Mouse (Mus musculus) embryonic stem cell, embryonic (primary cell): ENCODE measurements around the gene Pacsin2.

Experiments used
- CTCF ChIA-PET, 4 experiments: fragments of 300-600 bp in 2 of 4; fragments of 350-600 bp in 2 of 4; sonication (Branson Sonifier 250); formaldehyde crosslinking; loops; one replicate each; lab custom pipeline; 2022; ENCODE audit warnings: inconsistent platforms in 2 of 4; lab: Charles Lee
- POLR2A ChIA-PET, 4 experiments: fragments of 300-600 bp in 2 of 4; fragments of 350-600 bp in 2 of 4; sonication (Branson Sonifier 250); formaldehyde crosslinking; loops; one replicate each; lab custom pipeline; 2022; ENCODE audit warnings: antibody characterized with exemption in 4 of 4, inconsistent platforms in 1 of 4; lab: Charles Lee

Pacsin2 gene

DNA sequence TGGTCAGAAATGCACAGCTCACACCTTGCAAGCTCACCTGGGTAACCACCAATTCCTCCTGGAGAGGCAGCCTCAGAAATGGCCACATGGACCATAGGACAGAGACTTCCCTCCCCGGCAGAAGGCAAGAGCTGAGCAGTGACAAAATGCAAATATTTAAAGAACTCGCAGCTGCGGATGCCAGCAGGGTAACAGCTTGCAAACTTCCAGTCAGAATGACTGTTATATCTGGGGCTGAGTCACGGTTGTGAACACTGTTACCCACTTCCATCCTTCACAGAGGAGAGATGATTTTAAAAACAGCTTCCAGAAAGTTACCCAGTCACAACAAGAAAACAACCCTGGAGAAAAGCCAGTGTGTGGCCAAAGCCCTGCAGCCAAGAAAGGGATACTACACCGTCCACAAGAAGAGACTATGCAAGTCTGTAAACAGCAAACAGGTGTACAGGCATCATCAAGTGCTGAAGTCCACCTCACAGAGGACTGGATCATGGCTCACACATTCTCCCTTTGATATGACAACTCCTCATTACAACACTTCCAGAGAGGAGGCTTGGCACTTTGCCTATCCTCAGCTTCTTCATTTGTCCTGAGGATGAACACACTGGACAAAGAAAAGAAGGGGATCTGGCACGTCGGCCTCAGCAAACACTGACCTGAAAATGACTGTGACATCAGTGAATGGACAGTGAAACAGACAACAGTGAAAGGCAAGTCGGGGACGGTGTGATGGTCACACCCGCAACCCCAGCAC, 16.4 kb downstream of the Pacsin2 start:
- ChIA-PET POLR2A (interaction anchor here in 2 of 4 experiments (0.7 to 2.7 kb wide), 8 partner anchors 8 to 299 kb away, joined by 3 to 13 read pairs (median 5); partner anchors contain the start of genes Pacsin2 (in 1 of the 2) and Poldip3 (in 1 of the 2)), CTCF (interaction anchor here in 1 of 4 experiments (0.6 to 1.5 kb wide), 4 partner anchors 49 to 79 kb away, joined by 3 to 6 read pairs (median 3); no protein-coding TSS in a partner anchor)

DNA sequence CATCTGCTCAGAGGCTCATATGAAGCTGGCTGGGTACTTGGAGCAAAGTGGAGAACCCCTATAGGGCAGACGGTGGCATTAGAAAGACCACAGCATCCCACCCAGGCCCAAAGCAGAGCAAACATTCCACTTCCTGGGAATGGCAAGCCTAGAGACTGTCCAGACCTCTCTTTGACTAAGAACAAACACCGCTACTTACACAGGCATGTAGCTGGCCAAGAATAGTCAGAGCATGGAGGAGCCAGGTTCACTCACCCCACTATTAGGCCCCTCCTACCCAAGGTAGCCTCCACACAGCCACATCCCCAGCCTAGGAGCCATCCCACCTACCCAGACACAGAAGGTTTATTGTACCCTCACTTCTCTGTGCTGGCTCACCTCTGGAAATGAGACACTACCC, 18.5 kb downstream of the Pacsin2 start:
- ChIA-PET CTCF (interaction anchor here in 1 of 4 experiments (0.5 kb wide), 1 partner anchor 64 kb away, joined by 3 read pairs; no protein-coding TSS in a partner anchor), POLR2A (interaction anchor here in 2 of 4 experiments (0.9 to 4.8 kb wide), 8 partner anchors 11 to 297 kb away, joined by 3 to 23 read pairs (median 4); partner anchors contain the start of genes Pacsin2 (in 2 of the 2) and Poldip3 (in 1 of the 2))

- CTCF ChIA-PET, result interaction anchor here in 3 of 4 experiments (1.2 to 1.4 kb wide), 3 partner anchors 9 to 1147 kb away, joined by 3 to 4 read pairs (median 3); no protein-coding TSS in a partner anchor
- POLR2A ChIA-PET, result interaction anchor here (0.6 to 4.8 kb wide), 13 partner anchors 10 to 1332 kb away, joined by 3 to 23 read pairs (median 4); partner anchors contain the start of genes Pacsin2 (in 2 of the 4) and Poldip3 (in 1 of the 4)
Measured at GRCm38 (mm10) chr15:83445383-83445782, 19.0 kb downstream of the Pacsin2 start.

DNA sequence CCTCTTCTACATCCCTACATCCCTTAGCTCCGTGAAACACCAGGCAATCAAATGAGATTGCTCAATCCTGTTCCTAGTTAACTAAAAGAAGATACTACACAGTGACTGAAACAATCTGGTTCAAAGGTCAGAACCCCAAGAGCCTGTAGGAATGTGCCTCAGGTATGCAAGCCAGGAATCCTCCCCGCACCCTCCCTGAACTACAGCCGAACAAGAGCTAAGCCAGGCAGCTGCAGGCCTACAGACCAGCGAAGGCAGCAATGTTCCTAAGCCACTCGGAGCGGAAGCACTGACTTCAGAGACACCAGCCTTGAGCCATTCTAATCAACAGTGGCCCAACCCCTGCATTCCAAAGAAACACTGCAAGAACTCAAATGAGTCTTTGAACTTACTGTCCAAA, 20.0 kb downstream of the Pacsin2 start:
- CTCF ChIA-PET, result interaction anchor here (0.5 to 1.4 kb wide), 7 partner anchors 8 to 1146 kb away, joined by 3 to 6 read pairs (median 4); no protein-coding TSS in a partner anchor
- POLR2A ChIA-PET, result interaction anchor here in 3 of 4 experiments (0.5 to 4.8 kb wide), 30 partner anchors 9 to 361 kb away, joined by 3 to 24 read pairs (median 4); partner anchors contain the start of genes Pacsin2 (in 3 of the 3) and Poldip3 (in 1 of the 3)

GRCm38 (mm10) chr15:83442495-83443037, 21.8 kb downstream of the Pacsin2 start:
- ChIA-PET POLR2A (interaction anchor here in 2 of 4 experiments (1.0 to 4.8 kb wide), 6 partner anchors 10 to 22 kb away, joined by 3 to 24 read pairs (median 8); partner anchors contain the start of gene Pacsin2 (in 2 of the 2)), CTCF (no interaction called here)

DNA sequence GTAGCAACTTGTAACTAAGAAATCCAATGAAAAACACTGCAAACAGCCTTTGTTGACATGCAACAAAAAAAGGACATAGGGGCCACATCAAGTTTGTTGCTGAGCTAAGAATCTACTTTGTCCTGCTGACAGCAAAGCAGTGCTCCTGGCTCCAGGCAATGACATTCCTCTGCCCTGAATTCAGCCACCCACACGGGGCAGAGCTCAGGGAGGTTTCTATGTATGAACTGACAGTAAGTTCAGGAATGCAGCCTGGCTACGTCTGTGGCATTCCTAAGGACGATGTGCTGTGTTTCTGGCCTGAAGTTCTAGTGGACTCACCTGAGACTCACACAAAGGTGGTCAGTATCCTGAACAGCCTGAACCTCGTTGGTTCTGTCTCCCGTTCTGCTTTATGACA, 23.7 kb downstream of the Pacsin2 start:
- CTCF ChIA-PET, result interaction anchor here in 2 of 4 experiments (1.2 to 1.3 kb wide), 2 partner anchors 44 to 631 kb away, joined by 3 read pairs; no protein-coding TSS in a partner anchor
- POLR2A ChIA-PET, result interaction anchor here (0.6 to 1.2 kb wide), 9 partner anchors 9 to 1369 kb away, joined by 3 to 4 read pairs (median 3); partner anchors contain the start of gene Pacsin2 (in 2 of the 4)

- ChIA-PET CTCF (interaction anchor here in 2 of 4 experiments (1.2 kb wide), 2 partner anchors 8 to 28 kb away, joined by 3 to 4 read pairs; partner anchors contain the start of gene Pacsin2 (in 1 of the 2)), POLR2A (interaction anchor here in 3 of 4 experiments (0.6 to 1.2 kb wide), 6 partner anchors 15 to 68 kb away, joined by 3 to 4 read pairs (median 3); partner anchors contain the start of gene Pacsin2 (in 3 of the 3))
Measured at GRCm38 (mm10) chr15:83436541-83436940, 27.9 kb downstream of the Pacsin2 start.

- POLR2A ChIA-PET, result interaction anchor here in 2 of 4 experiments (0.6 to 2.1 kb wide), 8 partner anchors 9 to 69 kb away, joined by 3 to 9 read pairs (median 4); no protein-coding TSS in a partner anchor
- CTCF ChIA-PET, result interaction anchor here in 1 of 4 experiments (1.2 kb wide), 1 partner anchor 9 kb away, joined by 3 read pairs; no protein-coding TSS in a partner anchor
Measured at GRCm38 (mm10) chr15:83435324-83436090, 28.9 kb downstream of the Pacsin2 start.

GRCm38 (mm10) chr15:83434692-83435091, 29.7 kb downstream of the Pacsin2 start:
- ChIA-PET POLR2A (interaction anchor here in 3 of 4 experiments (0.6 to 2.1 kb wide), 7 partner anchors 10 to 283 kb away, joined by 3 to 9 read pairs (median 4); no protein-coding TSS in a partner anchor), CTCF (no interaction called here)

GRCm38 (mm10) chr15:83433344-83433743, 31.1 kb downstream of the Pacsin2 start:
- POLR2A ChIA-PET, result interaction anchor here (0.5 to 3.2 kb wide), 28 partner anchors 9 to 1305 kb away, joined by 3 to 24 read pairs (median 4); partner anchors contain the start of genes Pacsin2 (in 4 of the 4), Ccdc134 (in 1 of the 4), Poldip3 (in 1 of the 4) and Scube1 (in 1 of the 4)

GRCm38 (mm10) chr15:83432231-83433031, 32.0 kb downstream of the Pacsin2 start:
- POLR2A ChIA-PET, result interaction anchor here (0.5 to 3.2 kb wide), 48 partner anchors 8 to 1305 kb away, joined by 3 to 24 read pairs (median 3); partner anchors contain the start of genes Pacsin2 (in 4 of the 4), Poldip3 (in 2 of the 4), Ccdc134 (in 1 of the 4) and Scube1 (in 1 of the 4)
- CTCF ChIA-PET, result interaction anchor here in 1 of 4 experiments (1.0 kb wide), 1 partner anchor 68 kb away, joined by 5 read pairs; no protein-coding TSS in a partner anchor

More at GRCm38 (mm10) chr15:83433344-83433743, 31.1 kb downstream of the Pacsin2 start:
- CTCF ChIA-PET, result interaction anchor here in 2 of 4 experiments (1.0 kb wide), 2 partner anchors 51 to 67 kb away, joined by 3 to 5 read pairs; no protein-coding TSS in a partner anchor

DNA sequence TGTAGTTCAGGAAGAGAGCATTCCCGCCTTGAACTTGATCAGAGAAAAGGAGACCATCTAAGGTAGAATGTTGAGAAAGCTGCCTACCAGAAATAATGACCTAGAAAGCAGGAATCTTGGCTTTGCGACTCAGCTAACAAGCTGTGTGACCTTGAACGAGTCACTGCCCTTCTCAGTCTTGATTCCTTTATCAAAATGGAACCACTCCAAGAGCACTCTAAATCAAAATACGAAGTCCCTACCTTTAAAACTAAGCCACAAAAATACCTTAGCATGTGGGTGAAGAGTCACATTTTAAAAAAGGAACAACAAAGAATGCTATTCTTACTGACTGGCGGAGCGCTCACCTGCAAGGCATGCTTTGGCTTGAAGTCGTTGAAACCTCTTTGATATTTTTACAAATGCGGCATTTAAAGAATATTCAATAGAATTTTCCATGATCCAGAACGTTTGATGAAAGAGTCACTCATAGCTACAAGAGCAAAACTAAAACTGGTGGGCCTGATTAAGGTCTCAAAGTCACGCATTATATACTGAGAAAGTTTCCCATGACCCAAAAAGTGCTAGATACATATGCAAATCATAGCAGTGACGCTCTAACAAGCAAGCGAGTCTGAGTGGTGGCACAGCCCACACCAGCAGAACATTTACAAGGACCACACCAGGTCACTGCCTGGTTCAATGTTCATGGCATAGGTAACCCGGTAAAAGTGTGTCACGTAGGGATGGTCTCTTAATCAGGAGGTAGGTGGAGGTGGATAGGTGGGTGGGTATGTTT, 33.2 kb downstream of the Pacsin2 start:
- POLR2A ChIA-PET, result interaction anchor here (0.6 to 3.2 kb wide), 22 partner anchors 8 to 1413 kb away, joined by 3 to 24 read pairs (median 4); partner anchors contain the start of genes Pacsin2 (in 2 of the 4) and Poldip3 (in 2 of the 4)
- CTCF ChIA-PET, result no interaction called here

GRCm38 (mm10) chr15:83430419-83430818, 34.0 kb downstream of the Pacsin2 start:
- ChIA-PET CTCF (no interaction called here), POLR2A (interaction anchor here (0.6 to 3.2 kb wide), 8 partner anchors 10 to 48 kb away, joined by 3 to 18 read pairs (median 4); partner anchors contain the start of gene Pacsin2 (in 1 of the 4))

GRCm38 (mm10) chr15:83428586-83428985, 35.8 kb downstream of the Pacsin2 start:
- ChIA-PET CTCF (interaction anchor here in 2 of 4 experiments (0.5 kb wide), 2 partner anchors 22 to 1177 kb away, joined by 4 read pairs; no protein-coding TSS in a partner anchor), POLR2A (interaction anchor here in 1 of 4 experiments (0.7 kb wide), 1 partner anchor 77 kb away, joined by 10 read pairs; no protein-coding TSS in a partner anchor)
